Mouse (Mus musculus) gastrocnemius, adult 18-20 months (tissue): ENCODE results near the gene Wdr70. TPM values are rescaled to one million over a fixed set of nuclear protein-coding genes. Genes with fewer than 3 reads are reported as not detected.

Experiments used
- DNase-seq: peaks from one replicate; pipeline ENCODE4 v3.0.0; 2021; ENCODE audit warnings: low spot score
- microRNA-seq: library from miRNA; unstranded; fragments of <30 nt; microRNA quantifications from one replicate; pipeline ENCODE4 v1.2.0, GENCODE M21; 2021
- total RNA-seq, 2 experiments: library from RNA; stranded (reverse); gene quantifications; 2 replicates each; pipeline ENCODE4 v1.2.3; 2021

Wdr70 gene
- total RNA-seq, 2 experiments from 2014 or later, result 18.5 to 20.3 TPM

GRCm38 (mm10) chr15:7865305-7865704 lies 233.7 kb downstream of the Wdr70 start:
- no peak for DNase-seq

GRCm38 (mm10) chr15:7863328-7863727 lies 235.7 kb downstream of the Wdr70 start:
- DNase-seq, result no peak

DNA sequence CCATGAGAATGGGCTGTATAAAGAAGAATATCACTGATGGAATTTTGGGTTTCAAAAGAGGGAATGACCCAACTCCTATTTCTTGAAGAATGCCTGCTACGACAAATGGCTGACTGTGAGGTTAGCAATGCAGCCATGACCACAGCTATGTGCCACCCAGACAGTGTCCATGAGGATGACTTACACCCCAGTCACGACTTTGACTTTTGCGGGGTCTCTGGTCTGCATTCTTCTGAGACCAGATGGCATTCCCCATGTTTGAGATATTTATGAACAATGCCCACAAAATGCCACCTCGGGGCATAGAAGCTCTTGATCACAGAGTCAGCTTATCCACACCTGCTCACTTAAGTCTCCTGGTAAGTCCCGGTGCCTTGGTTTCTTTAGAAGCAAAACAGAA lies 236.1 kb downstream of the Wdr70 start:
- no peak for DNase-seq

GRCm38 (mm10) chr15:7858841-7859240 lies 240.2 kb downstream of the Wdr70 start:
- DNase-seq, result peak; percentile 58

GRCm38 (mm10) chr15:7857418-7857817 lies 241.6 kb downstream of the Wdr70 start:
- peak; percentile 34 for DNase-seq

GRCm38 (mm10) chr15:7842398-7842797 lies 256.6 kb downstream of the Wdr70 start:
- DNase-seq, result no peak

- no peak for DNase-seq
Observed at GRCm38 (mm10) chr15:7841664-7842063, 257.3 kb downstream of the Wdr70 start.

DNA sequence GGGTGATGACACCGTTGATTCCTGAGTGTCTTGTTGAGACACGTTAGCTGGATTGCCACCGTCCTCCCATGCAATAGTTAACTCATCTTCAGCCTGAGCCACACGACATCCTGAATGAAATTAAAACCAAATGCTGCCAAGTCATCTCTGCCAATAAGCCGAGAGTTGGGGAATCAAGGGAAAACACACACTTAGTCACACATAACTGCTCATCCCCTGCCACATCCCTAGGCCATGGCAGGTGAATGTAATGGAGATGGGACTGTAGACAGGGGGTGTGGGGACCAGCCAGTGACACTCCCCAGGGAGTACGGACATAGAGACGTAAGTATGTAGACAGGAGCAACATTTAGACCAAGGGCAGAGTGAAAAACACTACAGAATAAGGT lies 260.1 kb downstream of the Wdr70 start:
- DNase-seq, result no peak

DNA sequence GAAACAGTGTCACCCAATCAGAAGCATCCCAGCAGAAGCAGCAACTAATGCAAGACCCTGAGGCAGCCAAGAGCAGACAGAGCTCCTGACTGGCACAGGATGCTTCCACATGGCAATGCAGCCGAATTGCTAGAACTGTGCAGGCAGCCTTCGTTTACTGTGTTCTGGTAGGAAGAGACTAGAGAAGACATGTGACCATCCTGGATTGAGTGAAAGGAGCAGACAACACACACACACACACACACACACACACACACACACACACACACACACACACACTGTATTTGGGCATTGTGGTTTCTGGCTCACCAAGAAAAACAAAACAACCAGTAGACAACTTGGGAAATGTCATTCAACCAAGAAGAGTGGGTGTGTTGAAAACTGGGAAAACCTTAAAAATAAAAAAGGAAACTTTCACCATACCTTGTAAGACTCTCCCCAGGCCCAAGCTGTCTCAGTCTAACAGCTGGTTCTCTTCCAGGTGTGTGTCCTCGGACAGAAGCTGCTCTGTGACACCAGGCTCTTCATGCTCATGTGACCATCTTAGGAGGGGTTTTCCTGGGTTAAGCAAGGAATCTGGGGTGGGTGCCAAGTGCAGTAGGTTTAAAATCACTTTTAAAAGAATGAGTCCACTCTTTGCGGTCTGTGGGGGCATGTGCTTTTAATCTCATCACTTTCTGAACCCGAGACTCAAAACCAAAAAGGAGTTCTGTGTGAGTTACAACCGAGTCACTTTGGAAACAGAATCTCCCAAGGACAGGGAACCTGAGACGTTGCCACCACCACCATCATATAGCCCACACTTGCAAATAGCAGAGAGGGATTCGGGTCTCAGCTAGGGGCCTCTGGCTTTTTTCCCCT lies 260.7 kb downstream of the Wdr70 start:
- DNase-seq, result no peak

DNA sequence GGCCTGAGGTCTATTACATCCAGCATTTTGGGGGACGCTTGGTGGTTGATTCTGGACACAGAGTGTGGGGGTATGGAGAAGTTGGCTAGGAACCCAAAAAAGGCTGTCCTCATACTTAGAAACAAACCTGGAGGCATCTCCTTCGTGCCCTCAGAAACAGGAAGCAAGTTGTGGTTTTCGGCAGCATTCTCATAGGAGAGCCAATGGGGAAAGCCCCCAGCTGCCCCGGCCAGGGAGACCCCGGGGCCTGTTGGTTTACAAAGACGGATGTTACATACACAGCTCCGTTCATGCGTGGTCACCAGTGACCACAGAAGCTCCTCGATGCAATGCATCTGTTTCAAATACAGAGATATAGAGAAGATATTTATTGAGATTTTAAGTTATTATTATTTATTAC lies 263.6 kb downstream of the Wdr70 start:
- DNase-seq, result no peak

DNA sequence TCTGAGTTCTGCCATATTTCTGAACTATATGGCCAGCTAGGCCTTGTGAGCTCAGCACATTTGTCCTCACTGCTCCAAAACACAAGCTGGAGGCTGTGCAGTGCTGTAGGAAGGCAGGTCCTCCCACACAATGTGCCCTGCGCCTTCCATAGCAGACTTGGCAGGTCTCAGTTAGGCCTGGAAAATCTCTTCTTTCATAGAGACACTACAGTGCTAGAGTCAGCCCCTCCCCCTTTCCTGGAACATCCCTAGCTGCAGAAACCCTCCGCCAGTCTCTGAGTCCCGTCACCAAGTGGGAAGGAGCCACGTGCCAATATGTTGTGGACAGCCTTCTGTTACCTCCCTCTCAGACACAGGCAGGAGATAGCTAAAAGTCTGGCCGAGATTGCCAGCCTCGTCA lies 273.5 kb downstream of the Wdr70 start:
- DNase-seq, result no peak

- DNase-seq, result no peak
Observed at GRCm38 (mm10) chr15:7823886-7824285, 275.1 kb downstream of the Wdr70 start.

Small RNA genes lying within 50 kb of the gene (microRNA-seq; reads per million reads assigned to microRNA genes)
- not detected for gene Gm27529

Other genes starting within 250 kb of the Wdr70 start
- gene Nup155, start 10.1 kb upstream of the Wdr70 start, total RNA-seq, result 1 to 10 TPM; 7.0 to 8.7 TPM
- gene Cplane1, start 69.9 kb upstream of the Wdr70 start, total RNA-seq, result 1 to 10 TPM; 2.8 TPM